Mouse (Mus musculus) liver, embryonic 14.5 days (tissue): ENCODE results near the gene Hoxd9. TPM values are rescaled to one million over a fixed set of nuclear protein-coding genes. Genes with fewer than 3 reads are reported as not detected.

Experiments used
- ATAC-seq: fragments of 200-750 bp; cut with Nextera tagmentation; 2 replicates; pipeline ENCODE4 v1.8.0; 2017; ENCODE audit warnings: moderate number of reproducible peaks, mild to moderate bottlenecking, moderate library complexity; ENCODE audit not compliant: insufficient read depth
- DNase-seq, 3 experiments: peaks; one replicate each; pipeline ENCODE4 v3.0.0-alpha.2; 2012 to 2013; ENCODE audit warnings: low read depth in 3 of 3, low spot score in 3 of 3
- H3K27ac ChIP-seq: fragments of 300-500 bp; sonication (generic); 2 replicates; pipeline ENCODE4 v1.5.1; 2014; ENCODE audit warnings: moderate library complexity, mild to moderate bottlenecking, control low read depth, inconsistent platforms
- H3K27me3 ChIP-seq: fragments of 300-500 bp; sonication (generic); 2 replicates; pipeline ENCODE4 v1.6.1; 2014; ENCODE audit warnings: mild to moderate bottlenecking, low read length, moderate library complexity; ENCODE audit not compliant: control insufficient read depth, insufficient read depth
- H3K36me3 ChIP-seq: fragments of 300-500 bp; sonication (generic); replicated peaks from 2 replicates; pipeline ENCODE4 v1.6.1; 2014; ENCODE audit warnings: low read depth; ENCODE audit not compliant: control insufficient read depth, insufficient read depth
- H3K4me1 ChIP-seq, 2 experiments: fragments of 200-500 bp in 1 of 2; fragments of 300-500 bp in 1 of 2; sonication (generic) in 1 of 2; replicated peaks; 2 replicates each; pipeline ENCODE4 v1.6.1; 2012 to 2014; ENCODE audit warnings: antibody characterized with exemption in 1 of 2, inconsistent platforms in 1 of 2, low read length in 1 of 2; ENCODE audit not compliant: control insufficient read depth in 2 of 2, insufficient read depth in 2 of 2
- H3K4me2 ChIP-seq: fragments of 300-500 bp; sonication (generic); 2 replicates; pipeline ENCODE4 v1.6.1; 2014; ENCODE audit warnings: low read depth, mild to moderate bottlenecking, control low read depth, moderate library complexity
- H3K4me3 ChIP-seq, 2 experiments: fragments of 200-500 bp in 1 of 2; fragments of 300-500 bp in 1 of 2; sonication (generic) in 1 of 2; 2 replicates each; pipeline ENCODE4 v1.5.1; 2012 to 2014; ENCODE audit warnings: low read depth in 2 of 2, low read length in 2 of 2, mild to moderate bottlenecking in 2 of 2, control low read depth in 1 of 2, inconsistent platforms in 1 of 2, moderate library complexity in 1 of 2; ENCODE audit not compliant: insufficient read depth in 1 of 2
- H3K9ac ChIP-seq: fragments of 300-500 bp; sonication (generic); replicated peaks from 2 replicates; pipeline ENCODE4 v1.6.1; 2014; ENCODE audit warnings: mild to moderate bottlenecking, control low read depth, moderate library complexity
- H3K9me3 ChIP-seq: fragments of 300-500 bp; sonication (generic); 2 replicates; pipeline ENCODE4 v1.6.1; 2016; ENCODE audit warnings: low read length, mixed read lengths; ENCODE audit not compliant: control insufficient read depth
- CTCF ChIP-seq: IDR thresholded peaks from 2 replicates; pipeline ENCODE4 v1.5.1; 2016; ENCODE audit warnings: antibody characterized with exemption, low read depth, control low read depth
- EP300 ChIP-seq: IDR thresholded peaks from 2 replicates; pipeline ENCODE4 v1.6.1; 2016; ENCODE audit warnings: antibody characterized with exemption, low read depth
- WGBS: fragments of 180-500 bp; shearing (Covaris S2); extraction: QIAGEN DNeasy Blood & Tissue Kit; methylation state at CpG from one replicate; pipeline ENCODE4 v1.1.7; 2014; ENCODE audit not compliant: insufficient replicate concordance; 5-methylcytosine and 5-hydroxymethylcytosine counted together
- polyA plus RNA-seq, 2 experiments: library from polyadenylated mRNA; depleted of rRNA in 1 of 2; stranded (reverse) in 1 of 2; unstranded in 1 of 2; fragments of >200 nt; fragmentation: Nextera tagmentation in 1 of 2; extraction: Ambion mirVana in 1 of 2; gene quantifications; 2 replicates each; pipeline versions ENCODE4 v1.2.1 to v1.2.3; 2012 to 2014

Hoxd9 gene
- polyA plus RNA-seq, 2 experiments, result 0.03 TPM; not detected in 1

GRCm38 (mm10) chr2:74696442-74697335, 838 bp upstream of the Hoxd9 start:
- no peaks in the 10 kb centered on the region for H3K9me3 ChIP-seq
- DNase-seq (no peak), ATAC-seq (no peak)
- 3% methylated on average over 34 of the region's 34 CpGs for WGBS
- no peak overlapping the region for H3K9ac ChIP-seq
- H3K27ac ChIP-seq, result no peak overlapping the region
- H3K27me3 ChIP-seq, result peaks cover 100% of the 10 kb centered on the region
- no peak for TF ChIP-seq CTCF
- TF ChIP-seq EP300, result no peak
- H3K4me2 ChIP-seq, result no peak overlapping the region
- H3K4me1 ChIP-seq, result no peaks in the 10 kb centered on the region
- no peaks in the 10 kb centered on the region for H3K36me3 ChIP-seq
- no peak overlapping the region for H3K4me3 ChIP-seq

- H3K36me3 ChIP-seq, result no peaks in the 10 kb centered on the region
- peak overlapping the region; percentile 34 for H3K4me2 ChIP-seq
- H3K4me1 ChIP-seq, result no peaks in the 10 kb centered on the region
- no peak for DNase-seq
- no peak overlapping the region for H3K27ac ChIP-seq
- WGBS, result 1% methylated on average over 76 of the region's 86 CpGs
- H3K27me3 ChIP-seq, result peaks cover 99% of the 10 kb centered on the region
- no peak for TF ChIP-seq EP300
- no peak for TF ChIP-seq CTCF
- no peaks in the 10 kb centered on the region for H3K9me3 ChIP-seq
- no peak overlapping the region for H3K9ac ChIP-seq
- no peak for ATAC-seq
- H3K4me3 ChIP-seq, result no peak overlapping the region; a peak in 1 of 4 replicates
Observed at GRCm38 (mm10) chr2:74698201-74699052, 900 bp downstream of the Hoxd9 start.

- H3K4me1 ChIP-seq, result no peaks in the 10 kb centered on the region
- TF ChIP-seq EP300, result no peak
- TF ChIP-seq CTCF, result no peak
- H3K9me3 ChIP-seq, result no peaks in the 10 kb centered on the region
- ATAC-seq (no peak), DNase-seq (no peak)
- no peak overlapping the region for H3K4me2 ChIP-seq
- H3K27me3 ChIP-seq, result peaks cover 99% of the 10 kb centered on the region
- H3K27ac ChIP-seq, result no peak overlapping the region
- H3K4me3 ChIP-seq, result no peak overlapping the region
- H3K9ac ChIP-seq, result no peak overlapping the region
- H3K36me3 ChIP-seq, result no peaks in the 10 kb centered on the region
- 3% methylated on average over 17 of the region's 17 CpGs for WGBS
Observed at GRCm38 (mm10) chr2:74699053-74699430, 1.5 kb downstream of the Hoxd9 start.

GRCm38 (mm10) chr2:74699664-74700545, 2.4 kb downstream of the Hoxd9 start:
- Histone ChIP-seq H3K36me3 (no peaks in the 10 kb centered on the region), H3K27me3 (peaks cover 99% of the 10 kb centered on the region), H3K9me3 (no peaks in the 10 kb centered on the region), H3K4me1 (no peaks in the 10 kb centered on the region), H3K27ac (no peak overlapping the region), H3K4me2 (no peak overlapping the region), H3K9ac (no peak overlapping the region), H3K4me3 (no peak overlapping the region)
- ATAC-seq, result no peak
- no peak for TF ChIP-seq CTCF
- no peak for TF ChIP-seq EP300
- DNase-seq, result no peak
- WGBS, result 11% methylated on average over 23 of the region's 23 CpGs
